8 mouse cellular contexts compared by ENCODE assay signal in genomic region chr8:106603933-106604332, GRCm38 (mm10). TPM values are rescaled to one million over a fixed set of nuclear protein-coding genes. Genes with fewer than 3 reads are reported as not detected.
A peak's percentile ranks its signal among the peaks of the same experiment; 100 is the strongest.
DNase-seq lines count a peak whose midpoint lies in the region; ATAC-seq lines count a peak whose summit lies in the region.

No protein-coding gene starts in this region.

- H3K27me3 ChIP-seq in kidney, embryonic 15.5 days: peaks cover 55% of the 10 kb centered on the region
- H3K27me3 ChIP-seq in embryonic facial prominence, embryonic 13.5 days: peaks cover 84% of the 10 kb centered on the region
- peaks cover 58% of the 10 kb centered on the region for H3K27me3 ChIP-seq in hindbrain, embryonic 15.5 days
- peaks cover 57% of the 10 kb centered on the region for H3K27me3 ChIP-seq in midbrain, embryonic 13.5 days

- peak overlapping the region; percentile 55 for H3K9ac ChIP-seq in kidney, embryonic 15.5 days
- H3K9ac ChIP-seq in embryonic facial prominence, embryonic 13.5 days: peak overlapping the region; percentile 67
- no peak overlapping the region for H3K9ac ChIP-seq in hindbrain, embryonic 15.5 days
- H3K9ac ChIP-seq in midbrain, embryonic 13.5 days (replicated peaks): peak overlapping the region; percentile 59; the same call in 1 of the 2 replicates

- H3K4me2 ChIP-seq in kidney, embryonic 15.5 days: peak overlapping the region; percentile 81
- H3K4me2 ChIP-seq in embryonic facial prominence, embryonic 13.5 days: peak overlapping the region; percentile 87
- peak overlapping the region; percentile 98 for H3K4me2 ChIP-seq in hindbrain, embryonic 15.5 days
- H3K4me2 ChIP-seq in midbrain, embryonic 13.5 days (replicated peaks): peak overlapping the region; percentile 96

- under 1% methylated on average over 19 of the region's 19 CpGs for WGBS in kidney, embryonic 15.5 days
- WGBS in embryonic facial prominence, embryonic 13.5 days: 1% methylated on average over 19 of the region's 19 CpGs
- WGBS in hindbrain, embryonic 15.5 days: 3% methylated on average over 18 of the region's 19 CpGs
- 2% methylated on average over 19 of the region's 19 CpGs for WGBS in midbrain, embryonic 13.5 days

- H3K36me3 ChIP-seq in kidney, embryonic 15.5 days: no peaks in the 10 kb centered on the region
- H3K36me3 ChIP-seq in embryonic facial prominence, embryonic 13.5 days: no peaks in the 10 kb centered on the region
- H3K36me3 ChIP-seq in hindbrain, embryonic 15.5 days: no peaks in the 10 kb centered on the region
- no peaks in the 10 kb centered on the region for H3K36me3 ChIP-seq in midbrain, embryonic 13.5 days

- peaks cover 40% of the 10 kb centered on the region for H3K4me1 ChIP-seq in kidney, embryonic 15.5 days
- peaks cover 23% of the 10 kb centered on the region for H3K4me1 ChIP-seq in embryonic facial prominence, embryonic 13.5 days
- peaks cover 16% of the 10 kb centered on the region for H3K4me1 ChIP-seq in hindbrain, embryonic 15.5 days (replicated peaks)
- peaks cover 15% of the 10 kb centered on the region for H3K4me1 ChIP-seq in midbrain, embryonic 13.5 days (replicated peaks)

- H3K27ac ChIP-seq in kidney, embryonic 15.5 days: peak overlapping the region; percentile 85
- no peak overlapping the region for H3K27ac ChIP-seq in embryonic facial prominence, embryonic 13.5 days
- no peak overlapping the region for H3K27ac ChIP-seq in hindbrain, embryonic 15.5 days (replicated peaks)
- H3K27ac ChIP-seq in midbrain, embryonic 13.5 days: no peak overlapping the region

- DNase-seq in kidney, adult 11 months: no peak
- no peak for DNase-seq in B cell, adult 2 months
- no peak for DNase-seq in spleen, adult 18-20 months
- no peak for DNase-seq in lung, adult 18-20 months

- H3K4me3 ChIP-seq in kidney, embryonic 15.5 days (replicated peaks): peak overlapping the region; percentile 58
- peak overlapping the region; percentile 54 for H3K4me3 ChIP-seq in embryonic facial prominence, embryonic 13.5 days
- H3K4me3 ChIP-seq in hindbrain, embryonic 15.5 days: peak overlapping the region; percentile 47
- H3K4me3 ChIP-seq in midbrain, embryonic 13.5 days (replicated peaks): peak overlapping the region; percentile 56

- ATAC-seq in kidney, embryonic 15.5 days (replicated peaks; ENCODE audit: low FRiP score): no peak
- no peak for ATAC-seq in embryonic facial prominence, embryonic 13.5 days (ENCODE audit: insufficient number of reproducible peaks, insufficient read depth, low FRiP score, low TSS enrichment, low read depth)
- no peak for ATAC-seq in hindbrain, embryonic 15.5 days (ENCODE audit: low FRiP score, low read depth)
- no peak for ATAC-seq in midbrain, embryonic 13.5 days

- H3K9me3 ChIP-seq in kidney, embryonic 15.5 days (replicated peaks): no peaks in the 10 kb centered on the region
- no peaks in the 10 kb centered on the region for H3K9me3 ChIP-seq in embryonic facial prominence, embryonic 13.5 days
- no peaks in the 10 kb centered on the region for H3K9me3 ChIP-seq in hindbrain, embryonic 15.5 days
- no peaks in the 10 kb centered on the region for H3K9me3 ChIP-seq in midbrain, embryonic 13.5 days

RNA-seq across cellular contexts. Expression of gene Cdh1, which starts 0.8 kb away (rescaled TPM):
- 80.8 and 81.7 TPM in 2 replicates for polyA plus RNA-seq in kidney, embryonic 15.5 days (2015; fragmentation: Nextera tagmentation; extraction: Ambion mirVana)
- 37.9 and 44.5 TPM in 2 replicates for polyA plus RNA-seq in embryonic facial prominence, embryonic 13.5 days (2015; fragmentation: Nextera tagmentation; extraction: Ambion mirVana)
- polyA plus RNA-seq in hindbrain, embryonic 15.5 days (2015; fragmentation: Nextera tagmentation; extraction: Ambion mirVana): 3.9 and 6.5 TPM in 2 replicates
- polyA plus RNA-seq in midbrain, embryonic 13.5 days (2015; fragmentation: Nextera tagmentation; extraction: Ambion mirVana): 3.3 and 4.0 TPM in 2 replicates

RNA-seq across cellular contexts. Expression of gene Gm10073, which starts 30.7 kb away (rescaled TPM):
- 9.9 and 11.7 TPM in 2 replicates for polyA plus RNA-seq in kidney, embryonic 15.5 days (2015; fragmentation: Nextera tagmentation; extraction: Ambion mirVana)
- polyA plus RNA-seq in embryonic facial prominence, embryonic 13.5 days (2015; fragmentation: Nextera tagmentation; extraction: Ambion mirVana): 9.8 and 34.6 TPM in 2 replicates
- polyA plus RNA-seq in hindbrain, embryonic 15.5 days (2015; fragmentation: Nextera tagmentation; extraction: Ambion mirVana): 5.7 and 11.2 TPM in 2 replicates
- polyA plus RNA-seq in midbrain, embryonic 13.5 days (2015; fragmentation: Nextera tagmentation; extraction: Ambion mirVana): 7.6 and 9.2 TPM in 2 replicates
